Mouse (Mus musculus) kidney, adult 2 months (tissue): ENCODE measurements at regions not wholly inside any gene's neighbourhood (a gene's known extent, or its start where the extent isn't known, plus 50 kb on each side); places are given as distances from the start of the nearest gene placed in this dataset.

ENCODE experiments used
- CTCF ChIP-seq: fragments of 200-500 bp; conservative IDR thresholded peaks from 2 replicates; pipeline ENCODE4 v1.5.1; 2011; ENCODE audit warnings: low read depth, mild to moderate bottlenecking, control low read depth, low read length, moderate library complexity, mixed read lengths; ENCODE audit not compliant: insufficient read depth, insufficient read length
- POLR2A ChIP-seq: fragments of 200-500 bp; IDR thresholded peaks from one replicate; pipeline ENCODE4 v1.6.1; 2011; ENCODE audit warnings: low read depth, low read length, control low read depth

DNA sequence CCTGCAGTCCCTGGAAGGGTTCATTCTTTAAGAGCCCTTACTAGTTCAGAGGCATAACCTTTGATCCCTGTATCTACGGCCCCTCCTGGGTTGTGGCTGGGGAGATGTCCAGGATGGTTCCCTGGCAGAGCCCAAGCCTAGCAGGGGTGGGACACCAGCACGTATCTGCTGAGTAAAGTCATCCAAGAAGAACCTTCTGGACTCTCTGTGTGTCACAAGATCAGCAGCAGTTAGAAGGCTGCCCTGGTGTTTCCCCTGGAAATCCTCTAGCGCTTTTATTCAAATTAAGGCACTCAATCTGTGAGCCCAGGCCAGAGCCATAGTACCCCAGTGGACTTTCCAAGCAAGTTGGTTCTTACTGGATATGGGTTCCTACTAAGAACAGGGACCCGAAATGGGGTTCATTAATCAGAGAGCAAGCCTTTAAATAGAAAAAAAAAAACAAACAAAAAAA is 1342.7 kb upstream of the A1bg start:
- TF ChIP-seq POLR2A (no peak), CTCF (no peak)
